Mouse (Mus musculus): ENCODE data around the gene Sema5a. TPM values are rescaled to one million over a fixed set of nuclear protein-coding genes. Genes with fewer than 3 reads are reported as not detected.

Gene Sema5a
- polyA plus RNA-seq, 1 experiment from 2014 or later, result 21.0 TPM

DNA sequence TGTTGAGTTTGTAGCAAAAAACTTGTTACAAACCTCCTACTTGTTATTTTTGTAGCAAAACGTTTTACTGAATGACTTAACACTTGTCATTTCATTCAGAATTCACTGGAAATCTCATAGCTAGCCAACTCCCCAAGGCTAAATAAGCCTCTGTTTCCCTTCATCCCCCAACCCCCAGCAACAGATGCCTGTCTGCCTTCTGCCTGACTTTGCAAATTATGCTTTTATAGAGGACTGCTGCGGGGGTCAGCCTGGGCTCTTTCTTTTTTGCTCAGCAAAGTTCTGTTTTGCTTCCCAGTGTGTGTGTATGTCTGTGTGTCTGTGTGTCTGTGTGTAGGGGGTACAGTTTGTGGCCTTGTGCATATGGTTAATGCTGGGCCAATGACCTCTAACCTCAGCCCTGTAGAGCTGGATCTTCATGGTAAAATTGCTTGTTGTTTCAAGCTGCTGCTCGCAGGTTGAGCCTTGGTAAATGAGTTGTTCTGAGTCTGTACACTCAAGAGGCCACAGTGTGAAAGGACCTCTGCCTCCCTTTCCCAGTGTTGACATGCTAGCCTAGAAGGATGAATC is 94.2 kb downstream of the Sema5a start:
- WGBS, result 52% methylated on average over 3 of the region's 3 CpGs
- no peak overlapping the region for H3K4me2 ChIP-seq (ENCODE audit: low read length)
- no peak overlapping the region for H3K9ac ChIP-seq (ENCODE audit: low read depth, low read length)
- H3K4me1 ChIP-seq (replicated peaks; ENCODE audit: insufficient read depth, low read length), result 0 out of 2 replicates have a peak, but pooled peaks cover 3% of the 10 kb centered on the region
- no peak overlapping the region for H3K4me3 ChIP-seq (replicated peaks; ENCODE audit: low read depth, low read length)
- H3K27me3 ChIP-seq (ENCODE audit: insufficient read depth, low read length), result no peaks in the 10 kb centered on the region
- H3K27ac ChIP-seq, result no peak overlapping the region
- H3K36me3 ChIP-seq (ENCODE audit: insufficient read depth, low read length), result no peaks in the 10 kb centered on the region
- DNase-seq (ENCODE audit: low spot score) (no peak), ATAC-seq (replicated peaks; ENCODE audit: low FRiP score, low read depth) (no peak)
- no peaks in the 10 kb centered on the region for H3K9me3 ChIP-seq (replicated peaks; ENCODE audit: low read length)
- no peak for TF ChIP-seq CTCF (IDR thresholded peaks at IDR 0.05; ENCODE audit: low read depth)

- ATAC-seq (replicated peaks; ENCODE audit: low FRiP score, low read depth), result no peak
- Histone ChIP-seq H3K4me2 (ENCODE audit: low read length) (no peak overlapping the region), H3K27me3 (ENCODE audit: insufficient read depth, low read length) (no peaks in the 10 kb centered on the region), H3K4me3 (replicated peaks; ENCODE audit: low read depth, low read length) (no peak overlapping the region), H3K4me1 (replicated peaks; ENCODE audit: insufficient read depth, low read length) (0 out of 2 replicates have a peak, but pooled peaks cover 3% of the 10 kb centered on the region), H3K9ac (ENCODE audit: low read depth, low read length) (no peak overlapping the region), H3K9me3 (replicated peaks; ENCODE audit: low read length) (no peaks in the 10 kb centered on the region), H3K27ac (no peak overlapping the region), H3K36me3 (ENCODE audit: insufficient read depth, low read length) (no peaks in the 10 kb centered on the region)
- no peak for TF ChIP-seq CTCF (IDR thresholded peaks at IDR 0.05; ENCODE audit: low read depth)
- DNase-seq (ENCODE audit: low spot score), result no peak
- 53% methylated on average over 5 of the region's 5 CpGs for whole genome bisulfite sequencing
These were observed 94.8 kb downstream of the Sema5a start for GRCm38 (mm10) chr15:32339426-32339825.

- no peak for TF ChIP-seq CTCF (IDR thresholded peaks at IDR 0.05; ENCODE audit: low read depth)
- no peak for DNase-seq (ENCODE audit: low spot score)
- H3K9ac ChIP-seq (ENCODE audit: low read depth, low read length), result no peak overlapping the region
- no peaks in the 10 kb centered on the region for H3K9me3 ChIP-seq (replicated peaks; ENCODE audit: low read length)
- no peaks in the 10 kb centered on the region for H3K36me3 ChIP-seq (ENCODE audit: insufficient read depth, low read length)
- H3K4me2 ChIP-seq (ENCODE audit: low read length), result no peak overlapping the region
- no peak for ATAC-seq (replicated peaks; ENCODE audit: low FRiP score, low read depth)
- no peak overlapping the region for H3K4me3 ChIP-seq (replicated peaks; ENCODE audit: low read depth, low read length)
- 68% methylated on average over 2 of the region's 2 CpGs for WGBS
- no peaks in the 10 kb centered on the region for H3K27me3 ChIP-seq (ENCODE audit: insufficient read depth, low read length)
- no peak overlapping the region for H3K27ac ChIP-seq
- H3K4me1 ChIP-seq (replicated peaks; ENCODE audit: insufficient read depth, low read length), result 0 out of 2 replicates have a peak, but pooled peaks cover 3% of the 10 kb centered on the region
These were observed 96.8 kb downstream of the Sema5a start for GRCm38 (mm10) chr15:32341423-32341822.

DNA sequence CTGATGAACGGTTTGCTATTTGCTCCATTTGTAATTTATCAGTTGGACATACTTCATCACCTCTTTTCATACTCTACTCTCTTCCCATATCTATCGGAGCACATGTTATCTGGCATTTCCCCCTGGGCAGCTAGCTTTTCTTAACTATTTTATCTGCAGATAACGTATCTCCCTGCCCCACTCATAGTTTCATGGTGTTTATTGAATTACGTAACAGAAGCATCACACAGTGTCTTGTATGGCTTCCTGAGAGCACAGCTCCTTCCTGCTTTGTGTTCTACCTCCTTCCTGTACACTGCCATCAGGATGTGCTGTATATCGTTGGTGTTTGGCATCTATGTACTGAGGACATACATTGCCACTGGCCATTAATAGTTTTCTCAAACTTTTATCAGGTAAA is 98.9 kb downstream of the Sema5a start:
- no peak for TF ChIP-seq CTCF (IDR thresholded peaks at IDR 0.05; ENCODE audit: low read depth)
- 77% methylated on average over 5 of the region's 5 CpGs for WGBS
- DNase-seq (ENCODE audit: low spot score) (no peak), ATAC-seq (replicated peaks; ENCODE audit: low FRiP score, low read depth) (no peak)
- H3K36me3 ChIP-seq (ENCODE audit: insufficient read depth, low read length), result no peaks in the 10 kb centered on the region
- H3K9ac ChIP-seq (ENCODE audit: low read depth, low read length), result no peak overlapping the region
- no peak overlapping the region for H3K4me2 ChIP-seq (ENCODE audit: low read length)
- H3K27me3 ChIP-seq (ENCODE audit: insufficient read depth, low read length), result no peaks in the 10 kb centered on the region
- H3K9me3 ChIP-seq (replicated peaks; ENCODE audit: low read length), result no peaks in the 10 kb centered on the region
- no peak overlapping the region for H3K27ac ChIP-seq
- no peaks in the 10 kb centered on the region for H3K4me1 ChIP-seq (replicated peaks; ENCODE audit: insufficient read depth, low read length)
- no peak overlapping the region for H3K4me3 ChIP-seq (replicated peaks; ENCODE audit: low read depth, low read length)

DNA sequence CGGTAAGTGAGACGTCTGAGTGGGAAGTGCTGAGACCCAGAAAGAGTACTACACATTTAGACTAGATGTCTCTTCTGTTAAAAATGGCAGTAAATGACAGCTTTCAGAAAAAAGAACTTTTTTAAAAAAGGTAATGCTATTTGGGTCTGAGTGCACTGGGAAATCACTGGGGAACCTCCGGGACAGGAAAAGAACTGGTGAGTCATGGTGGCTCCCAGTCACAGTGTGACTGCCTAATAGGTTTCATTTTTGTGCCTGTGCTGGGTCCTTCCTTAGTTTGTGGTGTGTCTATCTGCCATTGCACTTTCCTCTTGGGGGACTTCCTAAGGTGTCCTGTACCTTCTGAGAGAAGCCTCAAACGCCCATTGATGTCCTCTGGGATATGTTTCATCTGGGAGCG is 102.7 kb downstream of the Sema5a start:
- ATAC-seq (replicated peaks; ENCODE audit: low FRiP score, low read depth) (no peak), DNase-seq (ENCODE audit: low spot score) (no peak)
- no peak for TF ChIP-seq CTCF (IDR thresholded peaks at IDR 0.05; ENCODE audit: low read depth)
- H3K27ac ChIP-seq, result no peak overlapping the region
- H3K27me3 ChIP-seq (ENCODE audit: insufficient read depth, low read length), result no peaks in the 10 kb centered on the region
- no peak overlapping the region for H3K4me2 ChIP-seq (ENCODE audit: low read length)
- no peaks in the 10 kb centered on the region for H3K36me3 ChIP-seq (ENCODE audit: insufficient read depth, low read length)
- H3K4me1 ChIP-seq (replicated peaks; ENCODE audit: insufficient read depth, low read length), result no peaks in the 10 kb centered on the region
- no peak overlapping the region for H3K4me3 ChIP-seq (replicated peaks; ENCODE audit: low read depth, low read length)
- H3K9ac ChIP-seq (ENCODE audit: low read depth, low read length), result no peak overlapping the region
- no peaks in the 10 kb centered on the region for H3K9me3 ChIP-seq (replicated peaks; ENCODE audit: low read length)
- WGBS, result 75% methylated on average over 5 of the region's 5 CpGs

DNA sequence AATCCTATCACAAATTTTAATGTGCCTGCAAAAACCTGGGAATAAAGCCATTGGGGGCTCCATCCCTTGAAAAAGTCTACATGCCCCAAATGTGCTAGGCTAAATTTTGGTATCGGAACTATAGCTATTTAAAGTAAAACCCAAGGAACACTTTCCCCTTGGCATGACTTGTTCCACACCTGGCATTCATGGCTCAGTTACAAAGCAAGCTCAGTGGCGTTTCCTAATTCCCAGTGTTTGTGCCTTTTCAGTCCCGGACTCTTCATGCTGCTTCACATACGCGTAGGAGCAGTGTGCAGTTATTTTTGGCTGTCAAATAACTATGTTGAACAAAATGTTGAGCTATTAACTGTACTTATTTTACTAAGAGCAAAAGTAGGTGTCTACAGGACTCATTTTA is 104.7 kb downstream of the Sema5a start:
- Histone ChIP-seq H3K36me3 (ENCODE audit: insufficient read depth, low read length) (no peaks in the 10 kb centered on the region), H3K4me1 (replicated peaks; ENCODE audit: insufficient read depth, low read length) (no peaks in the 10 kb centered on the region), H3K27ac (no peak overlapping the region), H3K9ac (ENCODE audit: low read depth, low read length) (no peak overlapping the region), H3K9me3 (replicated peaks; ENCODE audit: low read length) (no peaks in the 10 kb centered on the region), H3K4me2 (ENCODE audit: low read length) (no peak overlapping the region), H3K4me3 (replicated peaks; ENCODE audit: low read depth, low read length) (no peak overlapping the region), H3K27me3 (ENCODE audit: insufficient read depth, low read length) (no peaks in the 10 kb centered on the region)
- 88% methylated on average over 5 of the region's 5 CpGs for WGBS
- DNase-seq (ENCODE audit: low spot score) (no peak), ATAC-seq (replicated peaks; ENCODE audit: low FRiP score, low read depth) (no peak)
- TF ChIP-seq CTCF (IDR thresholded peaks at IDR 0.05; ENCODE audit: low read depth), result no peak

DNA sequence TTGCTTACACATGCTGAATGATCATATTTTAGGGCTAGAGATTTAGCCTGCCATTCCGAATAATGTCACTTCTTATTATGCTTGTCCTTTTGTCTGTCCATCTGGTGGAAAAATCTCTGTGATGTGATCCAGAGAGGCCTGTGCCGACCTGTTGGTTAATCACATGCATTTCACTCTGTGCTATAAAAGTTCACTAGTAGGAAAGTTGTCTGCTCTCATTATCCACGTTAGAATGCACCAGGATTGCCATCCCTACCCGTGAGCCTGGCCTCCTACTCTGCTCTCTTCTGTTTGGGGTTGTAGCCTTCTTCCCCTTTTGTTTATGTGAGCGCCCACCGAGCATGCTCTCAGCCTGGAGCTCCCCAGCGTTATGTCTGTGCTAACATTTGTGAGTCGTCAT is 108.4 kb downstream of the Sema5a start:
- 61% methylated on average over 8 of the region's 8 CpGs for WGBS
- Histone ChIP-seq H3K9ac (ENCODE audit: low read depth, low read length) (no peak overlapping the region), H3K4me2 (ENCODE audit: low read length) (no peak overlapping the region), H3K4me3 (replicated peaks; ENCODE audit: low read depth, low read length) (no peak overlapping the region), H3K27ac (no peak overlapping the region), H3K27me3 (ENCODE audit: insufficient read depth, low read length) (no peaks in the 10 kb centered on the region), H3K4me1 (replicated peaks; ENCODE audit: insufficient read depth, low read length) (no peaks in the 10 kb centered on the region), H3K9me3 (replicated peaks; ENCODE audit: low read length) (no peaks in the 10 kb centered on the region), H3K36me3 (ENCODE audit: insufficient read depth, low read length) (no peaks in the 10 kb centered on the region)
- ATAC-seq (replicated peaks; ENCODE audit: low FRiP score, low read depth) (no peak), DNase-seq (ENCODE audit: low spot score) (no peak)
- TF ChIP-seq CTCF (IDR thresholded peaks at IDR 0.05; ENCODE audit: low read depth), result no peak
